ENCODE assay signal across 8 mouse cellular contexts in the genomic region with DNA sequence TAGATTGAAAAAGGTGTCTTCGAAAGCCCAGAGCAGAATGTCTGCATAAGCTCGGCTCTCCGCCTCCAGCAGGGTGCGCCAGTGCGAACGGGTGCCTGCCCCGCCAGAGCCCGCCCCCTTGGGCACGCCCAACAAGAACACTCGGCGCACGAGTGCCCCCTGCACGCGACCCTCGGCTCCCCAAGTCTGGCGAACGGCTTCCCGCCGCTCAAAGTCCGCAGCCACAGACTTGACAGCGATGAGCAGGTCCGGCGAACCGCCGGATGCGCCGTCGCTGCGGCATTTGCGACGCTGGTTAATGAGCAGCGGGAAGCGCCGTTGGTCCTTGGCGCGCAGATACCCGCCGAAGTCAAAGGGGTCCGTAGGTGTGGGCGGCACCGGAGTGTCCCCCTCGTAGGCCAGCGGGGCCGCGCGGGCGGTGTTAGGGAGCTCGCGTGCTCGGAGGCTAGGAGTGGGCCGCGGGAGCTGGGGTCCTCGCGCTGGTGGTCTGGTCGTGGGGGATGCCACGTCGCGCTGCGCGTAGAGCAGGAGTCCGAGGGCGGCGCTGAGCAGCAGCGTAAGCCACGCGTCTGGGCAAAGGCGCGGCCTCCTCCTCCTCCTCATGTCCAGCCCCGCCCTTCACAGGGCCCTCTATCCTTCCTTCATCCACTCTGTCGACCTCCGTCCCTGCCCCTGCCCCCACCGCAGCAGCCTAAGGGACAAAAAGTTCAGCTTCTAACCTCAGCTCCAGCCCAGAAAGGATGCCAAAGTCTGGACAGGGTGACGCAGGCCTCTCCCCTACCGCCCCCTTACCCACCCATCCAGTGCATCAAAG. TPM values are rescaled to one million over a fixed set of nuclear protein-coding genes. Genes with fewer than 3 reads are reported as not detected.
DNase-seq lines count a peak whose midpoint lies in the region; ATAC-seq and TF ChIP-seq lines count a peak whose summit lies in the region.

No protein-coding gene starts in this region.

- peak; percentile 88 for ATAC-seq in forebrain, embryonic 16.5 days
- peak; percentile 91 for ATAC-seq in lung, embryonic 14.5 days (ENCODE audit: insufficient read depth)

- peak overlapping the region; percentile 98 for H3K4me2 ChIP-seq in forebrain, embryonic 16.5 days (ENCODE audit: low read length)
- peak overlapping the region; percentile 98 for H3K4me2 ChIP-seq in lung, embryonic 14.5 days

- TF ChIP-seq CTCF in MEL (IDR thresholded peaks at IDR 0.05 in 2 of 3, conservative IDR thresholded peaks at IDR 0.05 in 1 of 3; ENCODE audit: control insufficient read depth in 1 of 3, insufficient read depth in 1 of 3, low read depth in 2 of 3, low read length in 3 of 3, poor library complexity in 1 of 3, severe bottlenecking in 1 of 3), result peak; percentile 63 to 90 (median 89)
- TF ChIP-seq CTCF in lung, embryonic 14.5 days (IDR thresholded peaks at IDR 0.05; ENCODE audit: low read depth), result peak; percentile 84
- TF ChIP-seq CTCF in olfactory bulb, adult 2 months (IDR thresholded peaks at IDR 0.05; ENCODE audit: insufficient read depth, low read depth, low read length), result peak; percentile 66

- H3K4me3 ChIP-seq in MEL (ENCODE audit: control insufficient read depth in 1 of 2, insufficient read depth in 1 of 2, low read depth in 2 of 2, low read length in 2 of 2), result peak overlapping the region; percentile 55 to 63
- H3K4me3 ChIP-seq in forebrain, embryonic 16.5 days (replicated peaks; ENCODE audit: low read length), result peak overlapping the region; percentile 64
- H3K4me3 ChIP-seq in lung, embryonic 14.5 days (ENCODE audit: low read depth, low read length), result peak overlapping the region; percentile 63
- H3K4me3 ChIP-seq in olfactory bulb, adult 2 months (ENCODE audit: insufficient read depth, low read depth, low read length), result peak overlapping the region; percentile 59

- TF ChIP-seq POLR2A in MEL (IDR thresholded peaks at IDR 0.05; ENCODE audit: control insufficient read depth in 1 of 2, insufficient read depth in 1 of 2, low read depth in 1 of 2, low read length in 2 of 2, poor library complexity in 1 of 2), result peak in 1 of 2 experiments; percentile 56; a peak in 2 of 4 replicates
- TF ChIP-seq POLR2A in olfactory bulb, adult 2 months (IDR thresholded peaks at IDR 0.05; ENCODE audit: insufficient read depth, low read depth, low read length), result no peak

- H3K27me3 ChIP-seq in MEL (ENCODE audit: control insufficient read depth in 1 of 2, insufficient read depth in 2 of 2, low read length in 2 of 2), result no peaks in the 10 kb centered on the region
- H3K27me3 ChIP-seq in forebrain, embryonic 16.5 days (replicated peaks; ENCODE audit: control insufficient read depth, insufficient read depth, low read length), result peaks cover 26% of the 10 kb centered on the region
- peaks cover 16% of the 10 kb centered on the region for H3K27me3 ChIP-seq in lung, embryonic 14.5 days (ENCODE audit: insufficient read depth, low read length)

- H3K27ac ChIP-seq in MEL (ENCODE audit: control insufficient read depth, low read depth, low read length), result peak overlapping the region; percentile 63
- no peak overlapping the region for H3K27ac ChIP-seq in forebrain, embryonic 16.5 days (ENCODE audit: low read length)
- peak overlapping the region; percentile 91 for H3K27ac ChIP-seq in lung, embryonic 14.5 days (ENCODE audit: low read depth)
- no peak overlapping the region for H3K27ac ChIP-seq in olfactory bulb, adult 2 months (ENCODE audit: insufficient read depth, low read depth, low read length)

- no peak for TF ChIP-seq EP300 in MEL (IDR thresholded peaks at IDR 0.05; ENCODE audit: low read depth in 1 of 2, low read length in 2 of 2)

- H3K4me1 ChIP-seq in MEL (ENCODE audit: control insufficient read depth in 1 of 2, insufficient read depth in 2 of 2, low read length in 2 of 2), result peaks cover 2 to 14% of the 10 kb centered on the region in 2 experiments; a peak in 3 of 4 replicates
- peaks cover 17% of the 10 kb centered on the region for H3K4me1 ChIP-seq in forebrain, embryonic 16.5 days (replicated peaks; ENCODE audit: control insufficient read depth, insufficient read depth, low read length)
- H3K4me1 ChIP-seq in lung, embryonic 14.5 days (ENCODE audit: insufficient read depth), result peaks cover 6% of the 10 kb centered on the region; the same call in 1 of the 2 replicates
- peaks cover 25% of the 10 kb centered on the region for H3K4me1 ChIP-seq in olfactory bulb, adult 2 months (ENCODE audit: control insufficient read depth, insufficient read depth, low read length)

- H3K9me3 ChIP-seq in MEL (replicated peaks; ENCODE audit: insufficient read depth, low read length), result no peaks in the 10 kb centered on the region
- H3K9me3 ChIP-seq in forebrain, embryonic 16.5 days (ENCODE audit: control insufficient read depth, low read length), result no peaks in the 10 kb centered on the region
- no peaks in the 10 kb centered on the region for H3K9me3 ChIP-seq in lung, embryonic 14.5 days (ENCODE audit: low read depth, low read length)

- DNase-seq in MEL (ENCODE audit: low read depth, low spot score), result peak; percentile 93
- DNase-seq in cerebellum, adult 18-20 months, result peak; percentile 86 to 87
- peak; percentile 90 to 93 for DNase-seq in heart, postnatal 36 days
- DNase-seq in layer of hippocampus, adult 8-10 months (ENCODE audit: low spot score in 2 of 2), result peak; percentile 84 to 85
- peak; percentile 96 for DNase-seq in lung, embryonic 14.5 days
- DNase-seq in thymus, adult 18-20 months, result peak; percentile 85 to 88

- peak overlapping the region; percentile 82 for H3K9ac ChIP-seq in MEL (ENCODE audit: control insufficient read depth, low read depth, low read length, poor library complexity, severe bottlenecking)
- H3K9ac ChIP-seq in forebrain, embryonic 16.5 days (replicated peaks; ENCODE audit: low read depth, low read length), result peak overlapping the region; percentile 78
- H3K9ac ChIP-seq in lung, embryonic 14.5 days, result peak overlapping the region; percentile 74

- TF ChIP-seq RAD21 in MEL (IDR thresholded peaks at IDR 0.05; ENCODE audit: low read depth, low read length), result peak; percentile 36

- WGBS in forebrain, embryonic 16.5 days, result under 1% methylated on average over 72 of the region's 74 CpGs
- WGBS in lung, embryonic 14.5 days, result under 1% methylated on average over 74 of the region's 74 CpGs
- WGBS in olfactory bulb, adult 2 months, result under 1% methylated on average over 74 of the region's 74 CpGs

- H3K36me3 ChIP-seq in MEL (ENCODE audit: control insufficient read depth in 1 of 2, insufficient read depth in 2 of 2, low read length in 2 of 2), result peaks cover 0 to 13% of the 10 kb centered on the region in 2 experiments; a peak in 3 of 4 replicates
- peaks cover 9% of the 10 kb centered on the region for H3K36me3 ChIP-seq in forebrain, embryonic 16.5 days (ENCODE audit: control insufficient read depth, insufficient read depth)
- H3K36me3 ChIP-seq in lung, embryonic 14.5 days (ENCODE audit: insufficient read depth), result peaks cover 43% of the 10 kb centered on the region

- no peaks in the 10 kb centered on the region; the same call in 1 of the 2 replicates for H3K79me2 ChIP-seq in MEL (ENCODE audit: control insufficient read depth, insufficient read depth, low read length, poor library complexity)

- intact Hi-C loops in heart, postnatal 36 days (cut with DNase I), result no loop called here

RNA-seq across cellular contexts. Expression of a gene that starts 0.6 kb away (rescaled TPM):
- 2.7 and 2.8 TPM in 2 replicates for total RNA-seq in MEL (2012; rRNA removed)
- polyA plus RNA-seq in MEL (2012; ENCODE audit: insufficient read depth in 1 of 2, insufficient read length in 2 of 2, low read depth in 1 of 2, low replicate concordance in 2 of 2, missing spikeins in 1 of 2), result 1 to 10 TPM in 1 of 2 experiments, not detected in 1; 4.7 TPM
- polyA plus RNA-seq in forebrain, embryonic 16.5 days (2015; fragmentation: Nextera tagmentation; extraction: Ambion mirVana), result 3.8 and 4.3 TPM in 2 replicates
- total RNA-seq in heart, postnatal 36 days (2021), result 1 to 10 TPM; 4.4 to 5.7 TPM
- total RNA-seq in layer of hippocampus, adult 8-10 months (2022), result 1 to 10 TPM; 3.0 to 4.0 (median 3.8) TPM
- polyA plus RNA-seq in lung, embryonic 14.5 days (2014; fragmentation: Nextera tagmentation; extraction: Ambion mirVana), result 17.4 and 21.2 TPM in 2 replicates
- polyA plus RNA-seq in olfactory bulb, adult 2 months (2012; ENCODE audit: insufficient read depth, insufficient read length, low replicate concordance, missing spikeins), result not detected in 2 replicates

RNA-seq across cellular contexts. Expression of a gene that starts 10.1 kb away (rescaled TPM):
- total RNA-seq in MEL (2012; rRNA removed), result 29.0 and 31.0 TPM in 2 replicates
- 10 to 100 TPM in 1 of 2 experiments, not detected in 1; 33.5 TPM for polyA plus RNA-seq in MEL (2012; ENCODE audit: insufficient read depth in 1 of 2, insufficient read length in 2 of 2, low read depth in 1 of 2, low replicate concordance in 2 of 2, missing spikeins in 1 of 2)
- polyA plus RNA-seq in forebrain, embryonic 16.5 days (2015; fragmentation: Nextera tagmentation; extraction: Ambion mirVana), result 23.4 and 27.3 TPM in 2 replicates
- 1 to 10 TPM; 4.9 to 5.8 TPM for total RNA-seq in heart, postnatal 36 days (2021)
- 10 to 100 TPM in 1 of 4 experiments, 1 to 10 TPM in 3; 9.2 to 10.1 (median 9.8) TPM for total RNA-seq in layer of hippocampus, adult 8-10 months (2022)
- polyA plus RNA-seq in lung, embryonic 14.5 days (2014; fragmentation: Nextera tagmentation; extraction: Ambion mirVana), result 24.3 and 26.1 TPM in 2 replicates
- not detected in 2 replicates for polyA plus RNA-seq in olfactory bulb, adult 2 months (2012; ENCODE audit: insufficient read depth, insufficient read length, low replicate concordance, missing spikeins)

RNA-seq across cellular contexts. Expression of a gene that starts 10.1 kb away (rescaled TPM):
- total RNA-seq in MEL (2012; rRNA removed), result 4.1 and 4.8 TPM in 2 replicates
- 1 to 10 TPM in 1 of 2 experiments, not detected in 1; 7.2 TPM for polyA plus RNA-seq in MEL (2012; ENCODE audit: insufficient read depth in 1 of 2, insufficient read length in 2 of 2, low read depth in 1 of 2, low replicate concordance in 2 of 2, missing spikeins in 1 of 2)
- 0.83 and 0.96 TPM in 2 replicates for polyA plus RNA-seq in forebrain, embryonic 16.5 days (2015; fragmentation: Nextera tagmentation; extraction: Ambion mirVana)
- 1 to 10 TPM; 2.3 to 3.4 TPM for total RNA-seq in heart, postnatal 36 days (2021)
- 1 to 10 TPM; 1.2 to 1.5 (median 1.5) TPM for total RNA-seq in layer of hippocampus, adult 8-10 months (2022)
- 3.8 and 4.6 TPM in 2 replicates for polyA plus RNA-seq in lung, embryonic 14.5 days (2014; fragmentation: Nextera tagmentation; extraction: Ambion mirVana)
- not detected in 2 replicates for polyA plus RNA-seq in olfactory bulb, adult 2 months (2012; ENCODE audit: insufficient read depth, insufficient read length, low replicate concordance, missing spikeins)

RNA-seq across cellular contexts. Expression of a gene that starts 15.2 kb away (rescaled TPM):
- 1.4 and 1.7 TPM in 2 replicates for total RNA-seq in MEL (2012; rRNA removed)
- polyA plus RNA-seq in MEL (2012; ENCODE audit: insufficient read depth in 1 of 2, insufficient read length in 2 of 2, low read depth in 1 of 2, low replicate concordance in 2 of 2, missing spikeins in 1 of 2), result 1 to 10 TPM in 1 of 2 experiments, not detected in 1; 7.1 TPM
- 0.25 TPM in 1 of 2 replicates, not detected in the other for polyA plus RNA-seq in forebrain, embryonic 16.5 days (2015; fragmentation: Nextera tagmentation; extraction: Ambion mirVana)
- 1 to 10 TPM; 1.6 to 2.6 TPM for total RNA-seq in heart, postnatal 36 days (2021)
- 10 to 100 TPM; 10.6 to 12.9 (median 12.0) TPM for total RNA-seq in layer of hippocampus, adult 8-10 months (2022)
- polyA plus RNA-seq in lung, embryonic 14.5 days (2014; fragmentation: Nextera tagmentation; extraction: Ambion mirVana), result 0.33 and 0.34 TPM in 2 replicates
- not detected in 2 replicates for polyA plus RNA-seq in olfactory bulb, adult 2 months (2012; ENCODE audit: insufficient read depth, insufficient read length, low replicate concordance, missing spikeins)

RNA-seq across cellular contexts. Expression of a gene that starts 21.6 kb away (rescaled TPM):
- 0.69 and 0.89 TPM in 2 replicates for total RNA-seq in MEL (2012; rRNA removed)
- under 1 TPM in 1 of 2 experiments, not detected in 1; 0.63 TPM for polyA plus RNA-seq in MEL (2012; ENCODE audit: insufficient read depth in 1 of 2, insufficient read length in 2 of 2, low read depth in 1 of 2, low replicate concordance in 2 of 2, missing spikeins in 1 of 2)
- 1.5 and 2.8 TPM in 2 replicates for polyA plus RNA-seq in forebrain, embryonic 16.5 days (2015; fragmentation: Nextera tagmentation; extraction: Ambion mirVana)
- total RNA-seq in heart, postnatal 36 days (2021), result 10 to 100 TPM; 19.3 to 22.1 TPM
- 10 to 100 TPM in 2 of 4 experiments, 1 to 10 TPM in 2; 8.2 to 14.0 (median 11.6) TPM for total RNA-seq in layer of hippocampus, adult 8-10 months (2022)
- 0.61 and 1.1 TPM in 2 replicates for polyA plus RNA-seq in lung, embryonic 14.5 days (2014; fragmentation: Nextera tagmentation; extraction: Ambion mirVana)
- not detected in 2 replicates for polyA plus RNA-seq in olfactory bulb, adult 2 months (2012; ENCODE audit: insufficient read depth, insufficient read length, low replicate concordance, missing spikeins)

Comparison
In these comparisons a context has a peak if more than half of its experiments do, and no peak if none do; other contexts are left out.
1. H3K27ac ChIP-seq: peak in MEL (single experiment) and lung, embryonic 14.5 days (single experiment); none in forebrain, embryonic 16.5 days (single experiment) and olfactory bulb, adult 2 months (single experiment).
2. Peak in every context shown above with its lines, with median percentiles within 50 percentile points of each other: DNase-seq, H3K4me3 ChIP-seq, H3K9ac ChIP-seq and CTCF ChIP-seq.